Mouse (Mus musculus) myocyte (in vitro differentiated cells): ENCODE data around the gene Rpl3.

Experiments used
- CEBPB ChIP-seq: IDR thresholded peaks from 2 replicates; pipeline ENCODE4 v1.6.1; 2011; ENCODE audit warnings: mild to moderate bottlenecking, moderate library complexity; ENCODE audit not compliant: poor library complexity, insufficient read depth, severe bottlenecking
- MAX ChIP-seq: IDR thresholded peaks from one replicate; pipeline ENCODE4 v1.6.1; 2011; ENCODE audit warnings: low read depth, mild to moderate bottlenecking, control low read depth
- MYOG ChIP-seq, 3 experiments: IDR thresholded peaks; one replicate each; pipeline ENCODE4 v1.6.1; 2011; ENCODE audit warnings: control low read depth in 2 of 3, low read depth in 2 of 3, mild to moderate bottlenecking in 2 of 3; ENCODE audit not compliant: insufficient read length in 2 of 3, control insufficient read depth in 1 of 3, insufficient read depth in 1 of 3
- POLR2A ChIP-seq: IDR thresholded peaks from one replicate; pipeline ENCODE4 v1.6.1; 2011; ENCODE audit warnings: low read depth, mild to moderate bottlenecking, control low read depth, moderate library complexity; ENCODE audit not compliant: insufficient read length
- POLR2AphosphoS2 ChIP-seq: IDR thresholded peaks from one replicate; pipeline ENCODE4 v1.6.1; 2011; ENCODE audit warnings: low read depth, control low read depth; ENCODE audit not compliant: insufficient read length
- REST ChIP-seq: IDR thresholded peaks from one replicate; pipeline ENCODE4 v1.6.1; 2011; ENCODE audit warnings: mild to moderate bottlenecking, control low read depth, moderate library complexity; ENCODE audit not compliant: insufficient read depth, insufficient read length
- TCF12 ChIP-seq: IDR thresholded peaks from one replicate; pipeline ENCODE4 v1.6.1; 2011; ENCODE audit warnings: mild to moderate bottlenecking, control low read depth; ENCODE audit not compliant: poor library complexity, insufficient read depth, severe bottlenecking
- TCF3 ChIP-seq: IDR thresholded peaks from one replicate; pipeline ENCODE4 v1.6.1; 2011; ENCODE audit warnings: low read depth, control low read depth; ENCODE audit not compliant: insufficient read length
- USF1 ChIP-seq: IDR thresholded peaks from one replicate; pipeline ENCODE4 v1.6.1; 2011; ENCODE audit warnings: low read depth, mild to moderate bottlenecking, control low read depth, moderate library complexity

- TF ChIP-seq USF1 (no peak), POLR2A (no peak), CEBPB (no peak), POLR2AphosphoS2 (no peak), TCF12 (no peak), MAX (no peak), TCF3 (no peak), MYOG (IDR thresholded peaks at IDR 0.05; ENCODE audit: control insufficient read depth in 1 of 3, insufficient read depth in 1 of 3, insufficient read length in 2 of 3, low read depth in 2 of 3) (no peak), REST (no peak)
Observed at GRCm38 (mm10) chr15:80107143-80107542, 15.5 kb upstream of the Rpl3 start.
